Mouse (Mus musculus): Measurements from ENCODE around the gene Sp1. TPM values are rescaled to one million over a fixed set of nuclear protein-coding genes. Genes with fewer than 3 reads are reported as not detected.

Gene Sp1
- polyA plus RNA-seq, 1 experiment = 18.5 TPM

DNA sequence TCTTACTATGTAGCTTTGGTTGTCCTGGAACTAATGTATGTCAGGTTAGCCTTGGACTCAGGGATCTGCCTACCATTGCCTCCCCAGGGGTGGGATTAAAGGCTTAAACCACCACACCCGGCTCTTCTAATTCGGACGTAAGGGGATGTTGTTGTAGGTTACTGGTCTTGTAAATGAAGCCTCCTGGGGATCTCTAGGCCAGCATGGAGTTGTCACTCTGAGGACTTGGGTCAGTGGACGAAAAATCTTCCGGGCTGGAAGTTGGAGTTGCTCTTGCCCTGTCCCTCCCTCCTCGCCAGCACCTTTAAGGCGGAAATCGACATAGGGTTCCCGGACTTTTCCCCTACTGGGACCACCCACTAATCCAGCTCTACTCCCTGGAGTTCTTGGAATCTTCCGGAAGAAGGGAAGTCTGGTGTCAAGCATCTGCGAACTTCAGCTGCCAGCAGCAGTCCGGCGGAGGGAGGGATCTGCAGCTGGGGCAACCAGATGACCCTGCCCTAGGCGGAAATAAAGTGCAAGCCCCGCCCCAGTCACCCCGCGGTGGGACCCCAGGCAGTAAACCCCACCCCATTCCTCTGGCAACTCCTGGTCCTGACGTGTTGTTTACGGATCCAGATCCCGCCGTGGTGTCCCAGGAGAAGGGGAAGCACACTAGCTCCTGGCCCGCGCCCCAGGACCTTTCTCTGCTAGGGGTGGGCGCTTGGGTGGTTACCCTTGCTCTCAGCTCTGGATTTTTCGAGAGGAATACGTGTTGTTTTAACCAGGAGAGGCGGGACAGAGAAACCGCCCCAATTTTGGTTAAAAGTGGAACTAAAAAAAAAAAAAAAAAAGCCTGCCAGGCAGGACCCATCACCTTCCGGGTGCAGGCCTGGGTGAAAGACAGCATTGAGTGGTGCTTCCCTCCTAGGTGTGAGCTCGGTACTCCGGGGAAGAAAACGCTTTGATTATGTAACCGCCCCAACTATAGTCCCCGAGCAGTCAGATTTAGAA, 6.4 kb upstream of the Sp1 start:
- Histone ChIP-seq H3K27me3 (ENCODE audit: control insufficient read depth, insufficient read depth, low read length) (0 out of 2 replicates have a peak, but pooled peaks cover 3% of the 10 kb centered on the region), H3K4me1 (ENCODE audit: control insufficient read depth, insufficient read depth, low read length) (peaks cover 15% of the 10 kb centered on the region)

DNA sequence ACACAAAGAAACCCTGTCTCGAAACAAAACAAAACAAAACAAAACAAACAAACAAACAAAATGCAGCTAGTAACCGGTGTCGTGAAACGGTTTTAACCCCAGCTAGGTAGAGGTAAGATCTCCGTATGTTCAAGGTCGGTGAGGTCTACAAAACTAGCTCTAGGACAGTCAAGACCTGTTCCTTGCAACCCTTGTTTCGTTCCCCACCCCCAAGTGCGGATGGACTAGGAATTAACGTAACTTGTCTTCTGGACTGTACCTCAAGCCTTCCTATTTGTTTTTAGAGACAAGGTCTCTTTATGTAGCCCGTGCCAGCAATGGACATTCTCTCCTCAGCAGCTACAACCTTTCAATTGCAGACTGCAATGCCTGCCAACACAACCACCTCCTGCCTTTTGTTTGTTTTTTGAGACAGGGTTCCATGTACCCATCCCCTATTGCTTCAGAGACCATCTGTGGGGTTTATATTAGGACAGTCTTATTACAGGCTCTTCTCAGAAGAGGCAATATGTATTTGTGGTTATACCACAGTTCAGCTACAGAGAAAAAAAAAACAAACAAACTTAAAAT, 5.4 kb upstream of the Sp1 start:
- peaks cover 16% of the 10 kb centered on the region for H3K4me1 ChIP-seq (ENCODE audit: control insufficient read depth, insufficient read depth, low read length)
- H3K36me3 ChIP-seq (ENCODE audit: control insufficient read depth, insufficient read depth, low read length) = no peaks in the 10 kb centered on the region
- peak overlapping the region; percentile 92 for H3K27ac ChIP-seq (ENCODE audit: control insufficient read depth, insufficient read depth, low read depth, low read length)
- H3K4me3 ChIP-seq (ENCODE audit: control insufficient read depth, low read depth, low read length) = peak overlapping the region; percentile 0; the same call in 1 of the 2 replicates
- H3K27me3 ChIP-seq (ENCODE audit: control insufficient read depth, insufficient read depth, low read length) = 0 out of 2 replicates have a peak, but pooled peaks cover 3% of the 10 kb centered on the region
- TF ChIP-seq POLR2A (IDR thresholded peaks at IDR 0.05; ENCODE audit: control insufficient read depth, low read depth, low read length) (no peak), CTCF (IDR thresholded peaks at IDR 0.05; ENCODE audit: control insufficient read depth, insufficient read depth, insufficient replicate concordance, low read depth, low read length) (no peak)

More for the DNA sequence above, 6.4 kb upstream of the Sp1 start:
- peak overlapping the region; percentile 85 for H3K4me3 ChIP-seq (ENCODE audit: control insufficient read depth, low read depth, low read length)
- H3K27ac ChIP-seq (ENCODE audit: control insufficient read depth, insufficient read depth, low read depth, low read length) = peak overlapping the region; percentile 92
- H3K36me3 ChIP-seq (ENCODE audit: control insufficient read depth, insufficient read depth, low read length) = no peaks in the 10 kb centered on the region
- peak; percentile 65 for TF ChIP-seq POLR2A (IDR thresholded peaks at IDR 0.05; ENCODE audit: control insufficient read depth, low read depth, low read length)
- no peak for TF ChIP-seq CTCF (IDR thresholded peaks at IDR 0.05; ENCODE audit: control insufficient read depth, insufficient read depth, insufficient replicate concordance, low read depth, low read length)

DNA sequence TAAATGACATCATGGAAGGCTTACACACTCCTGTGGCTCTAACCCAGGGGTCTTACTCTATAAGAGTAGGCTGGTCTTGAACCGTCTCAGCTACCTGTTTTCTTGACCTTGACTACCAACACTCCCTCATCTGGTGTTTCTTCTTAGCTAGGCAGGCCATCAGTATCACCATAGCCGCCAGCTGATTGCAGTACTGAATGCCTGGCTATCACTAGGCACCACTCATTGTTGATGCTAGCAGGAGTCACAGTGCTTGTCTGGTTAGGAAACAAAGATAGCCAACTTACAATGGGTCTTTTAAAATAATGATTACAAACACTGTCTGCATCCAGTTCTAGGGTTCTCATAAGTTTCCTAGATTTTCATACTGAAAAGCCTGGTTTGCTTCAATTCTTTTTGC, 4.7 kb upstream of the Sp1 start:
- Histone ChIP-seq H3K4me1 (ENCODE audit: control insufficient read depth, insufficient read depth, low read length) (peaks cover 16% of the 10 kb centered on the region), H3K27me3 (ENCODE audit: control insufficient read depth, insufficient read depth, low read length) (0 out of 2 replicates have a peak, but pooled peaks cover 3% of the 10 kb centered on the region), H3K4me3 (ENCODE audit: control insufficient read depth, low read depth, low read length) (no peak overlapping the region), H3K36me3 (ENCODE audit: control insufficient read depth, insufficient read depth, low read length) (no peaks in the 10 kb centered on the region), H3K27ac (ENCODE audit: control insufficient read depth, insufficient read depth, low read depth, low read length) (peak overlapping the region; percentile 29; the same call in 1 of the 2 replicates)
- TF ChIP-seq POLR2A (IDR thresholded peaks at IDR 0.05; ENCODE audit: control insufficient read depth, low read depth, low read length) (no peak), CTCF (IDR thresholded peaks at IDR 0.05; ENCODE audit: control insufficient read depth, insufficient read depth, insufficient replicate concordance, low read depth, low read length) (no peak)

DNA sequence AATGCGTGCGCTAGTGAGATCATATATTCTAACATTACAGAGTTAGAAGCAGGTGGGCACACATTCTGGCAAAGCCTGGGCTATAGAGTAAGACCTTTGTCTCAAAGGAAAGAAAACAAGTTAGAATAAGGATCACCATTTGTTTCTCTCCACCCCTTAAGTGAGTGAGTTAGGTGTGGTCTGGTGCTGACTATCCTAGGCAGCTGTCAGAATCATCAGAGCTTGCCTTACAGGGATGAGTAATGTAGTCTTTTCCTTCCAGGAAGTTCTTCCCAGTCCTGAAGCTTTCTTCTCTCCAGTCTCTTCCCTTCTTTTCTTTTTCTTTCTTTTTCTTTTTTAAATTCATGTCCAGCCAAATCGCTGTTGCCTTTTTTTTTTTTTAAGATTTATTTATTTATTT, 3.7 kb upstream of the Sp1 start:
- H3K4me3 ChIP-seq (ENCODE audit: control insufficient read depth, low read depth, low read length) = no peak overlapping the region
- peaks cover 16% of the 10 kb centered on the region for H3K4me1 ChIP-seq (ENCODE audit: control insufficient read depth, insufficient read depth, low read length)
- TF ChIP-seq CTCF (IDR thresholded peaks at IDR 0.05; ENCODE audit: control insufficient read depth, insufficient read depth, insufficient replicate concordance, low read depth, low read length) (no peak), POLR2A (IDR thresholded peaks at IDR 0.05; ENCODE audit: control insufficient read depth, low read depth, low read length) (no peak)
- no peak overlapping the region for H3K27ac ChIP-seq (ENCODE audit: control insufficient read depth, insufficient read depth, low read depth, low read length)
- 0 out of 2 replicates have a peak, but pooled peaks cover 3% of the 10 kb centered on the region for H3K27me3 ChIP-seq (ENCODE audit: control insufficient read depth, insufficient read depth, low read length)
- H3K36me3 ChIP-seq (ENCODE audit: control insufficient read depth, insufficient read depth, low read length) = no peaks in the 10 kb centered on the region

DNA sequence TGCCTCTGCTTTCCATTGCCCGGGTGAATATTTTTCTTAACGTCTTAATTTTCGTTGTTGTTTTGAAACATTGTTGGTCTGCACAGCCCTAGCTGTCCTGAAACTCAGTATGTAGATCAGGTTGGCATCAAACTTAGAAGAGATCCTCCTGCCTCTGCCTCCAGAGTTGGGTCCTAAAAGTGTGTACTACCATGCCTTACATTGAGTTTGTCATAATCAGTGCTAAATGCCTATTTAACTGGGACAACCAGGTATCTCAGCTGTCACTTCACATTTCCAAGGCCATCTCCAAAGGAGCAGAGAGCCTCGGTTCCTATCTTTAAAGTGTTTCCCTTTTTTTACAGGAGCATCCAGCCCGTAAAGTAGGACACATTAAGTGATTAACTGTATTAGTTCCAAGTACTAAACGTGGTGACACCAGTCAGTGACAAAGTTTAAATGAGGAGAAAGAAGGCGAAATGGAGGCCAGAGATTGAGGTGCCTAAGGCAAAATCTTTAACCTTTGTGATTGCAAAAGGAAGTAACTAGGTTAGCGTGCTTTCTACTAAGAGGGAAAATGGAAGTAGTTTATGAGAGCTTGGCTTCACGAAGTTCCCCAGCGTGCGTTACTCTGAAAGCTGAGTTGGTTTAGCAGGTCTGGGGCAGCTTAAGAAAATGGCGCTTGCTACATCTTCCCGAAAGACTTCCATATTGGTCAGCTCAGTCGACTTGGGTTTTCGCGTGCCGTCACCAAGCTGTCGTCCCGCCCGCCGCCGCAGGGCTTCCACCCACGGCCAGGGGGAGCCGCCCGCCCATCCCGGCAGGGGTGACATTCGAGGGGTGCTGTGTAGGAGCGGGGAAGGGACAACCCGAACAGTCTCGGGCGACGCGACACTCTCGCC, 1.1 kb upstream of the Sp1 start:
- H3K4me3 ChIP-seq (ENCODE audit: control insufficient read depth, low read depth, low read length) = peak overlapping the region; percentile 95
- 0 out of 2 replicates have a peak, but pooled peaks cover under 1% of the 10 kb centered on the region for H3K27me3 ChIP-seq (ENCODE audit: control insufficient read depth, insufficient read depth, low read length)
- TF ChIP-seq CTCF (IDR thresholded peaks at IDR 0.05; ENCODE audit: control insufficient read depth, insufficient read depth, insufficient replicate concordance, low read depth, low read length) (no peak; the same call in 1 of the 2 replicates), POLR2A (IDR thresholded peaks at IDR 0.05; ENCODE audit: control insufficient read depth, low read depth, low read length) (no peak)
- peaks cover 1% of the 10 kb centered on the region; the same call in 1 of the 2 replicates for H3K36me3 ChIP-seq (ENCODE audit: control insufficient read depth, insufficient read depth, low read length)
- peak overlapping the region; percentile 100 for H3K27ac ChIP-seq (ENCODE audit: control insufficient read depth, insufficient read depth, low read depth, low read length)
- H3K4me1 ChIP-seq (ENCODE audit: control insufficient read depth, insufficient read depth, low read length) = peaks cover 4% of the 10 kb centered on the region

DNA sequence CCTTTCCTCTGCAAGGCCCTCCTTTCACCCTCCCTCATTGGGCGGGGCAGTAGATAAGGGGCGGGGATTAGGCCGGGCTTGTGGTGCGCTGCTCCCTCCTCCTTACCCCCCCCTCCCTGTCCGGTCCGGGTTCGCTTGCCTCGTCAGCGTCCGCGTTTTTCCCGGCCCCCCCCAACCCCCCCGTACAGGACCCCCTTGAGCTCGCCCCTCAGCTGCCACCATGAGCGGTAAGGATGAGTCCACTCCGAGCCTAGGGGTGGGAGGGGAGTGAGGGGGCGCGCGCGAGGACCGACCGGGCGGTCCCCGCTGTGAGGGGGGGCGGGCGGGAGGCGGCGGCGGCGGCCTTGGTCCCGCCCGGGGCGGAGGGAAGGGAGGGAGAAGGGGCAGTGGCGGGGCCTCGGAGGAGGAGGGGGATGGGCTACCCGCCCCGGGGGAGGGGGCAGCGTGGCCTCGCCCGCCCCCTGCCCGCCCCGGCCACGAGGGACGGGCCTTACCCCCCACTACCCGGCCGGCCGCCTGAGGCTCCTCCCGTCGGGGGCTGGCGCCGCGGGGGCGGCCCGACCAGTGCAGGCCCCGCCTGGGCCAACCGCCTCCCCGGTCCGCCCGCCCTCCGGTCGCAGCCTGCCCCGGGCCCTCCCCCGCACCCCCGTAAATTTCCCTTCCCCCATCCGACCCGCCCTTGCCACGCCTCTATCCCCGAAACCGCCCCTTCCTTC, 411 bp downstream of the Sp1 start:
- no peaks in the 10 kb centered on the region for H3K27me3 ChIP-seq (ENCODE audit: control insufficient read depth, insufficient read depth, low read length)
- H3K27ac ChIP-seq (ENCODE audit: control insufficient read depth, insufficient read depth, low read depth, low read length) = peak overlapping the region; percentile 63
- H3K36me3 ChIP-seq (ENCODE audit: control insufficient read depth, insufficient read depth, low read length) = peaks cover 1% of the 10 kb centered on the region; the same call in 1 of the 2 replicates
- peaks cover 3% of the 10 kb centered on the region for H3K4me1 ChIP-seq (ENCODE audit: control insufficient read depth, insufficient read depth, low read length)
- peak overlapping the region; percentile 95 for H3K4me3 ChIP-seq (ENCODE audit: control insufficient read depth, low read depth, low read length)
- TF ChIP-seq CTCF (IDR thresholded peaks at IDR 0.05; ENCODE audit: control insufficient read depth, insufficient read depth, insufficient replicate concordance, low read depth, low read length) = no peak
- no peak; the same call in 1 of the 2 replicates for TF ChIP-seq POLR2A (IDR thresholded peaks at IDR 0.05; ENCODE audit: control insufficient read depth, low read depth, low read length)

Data from testis, adult 2 months (tissue).